Mouse (Mus musculus) left cerebral cortex, postnatal 4 days (tissue): ENCODE data around the gene C2cd4c. TPM values are rescaled to one million over a fixed set of nuclear protein-coding genes. Genes with fewer than 3 reads are reported as not detected.

Experiments used
- DNase-seq: peaks from one replicate; pipeline ENCODE4 v3.0.0-alpha.2; 2022
- intact Hi-C: fragments of 180-260 bp; cut with DNase I; formaldehyde crosslinking; loops from one replicate; pipeline ENCODE4 v1.15.1; 2025
- total RNA-seq, 2 experiments: library from RNA; stranded (reverse); gene quantifications; 2 replicates each; pipeline ENCODE4 v1.2.3; 2021

The C2cd4c gene
- 10 to 100 TPM; 20.7 to 24.4 TPM for total RNA-seq

DNA sequence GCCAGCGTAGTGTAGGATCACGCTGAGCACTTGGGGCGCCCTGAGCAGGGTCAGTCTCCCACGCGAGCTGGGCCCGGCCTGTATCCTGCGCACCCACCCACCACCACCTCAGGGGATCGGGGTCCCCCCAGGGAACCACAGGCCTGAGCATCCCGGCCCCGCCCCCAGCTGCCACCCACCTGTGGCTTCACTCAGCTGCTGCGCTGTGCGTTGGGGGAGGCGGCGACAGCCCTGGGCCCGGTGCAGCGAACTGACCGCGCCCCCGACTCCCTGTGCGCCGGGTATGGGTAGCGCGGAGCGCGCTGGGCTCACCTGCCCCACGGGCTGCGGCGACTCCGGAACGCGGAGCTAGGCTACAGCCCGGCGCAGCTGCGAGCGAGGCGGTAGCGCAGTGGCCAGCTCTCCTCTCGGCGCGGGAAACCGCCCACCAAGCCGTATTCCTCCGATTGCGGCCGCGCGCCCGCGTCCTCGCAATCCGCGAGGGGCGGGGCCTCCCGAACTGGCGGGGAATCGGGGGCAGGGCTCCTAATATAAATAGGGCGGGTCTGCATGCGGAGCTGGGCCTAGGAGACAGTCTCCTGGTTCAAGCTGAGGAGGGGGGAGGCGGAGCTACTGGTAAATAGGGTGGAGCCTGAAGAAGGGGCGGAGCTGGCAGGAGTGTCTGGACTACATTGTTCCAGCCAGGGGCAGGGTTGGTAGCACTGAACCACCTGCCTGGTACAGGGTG is at the start of gene C2cd4c:
Gene C2cd4c (minus strand): TSS at position 448 of the 727 bp plus-strand sequence.
- intact Hi-C loops = no loop called here
- DNase-seq = peak; percentile 79

DNA sequence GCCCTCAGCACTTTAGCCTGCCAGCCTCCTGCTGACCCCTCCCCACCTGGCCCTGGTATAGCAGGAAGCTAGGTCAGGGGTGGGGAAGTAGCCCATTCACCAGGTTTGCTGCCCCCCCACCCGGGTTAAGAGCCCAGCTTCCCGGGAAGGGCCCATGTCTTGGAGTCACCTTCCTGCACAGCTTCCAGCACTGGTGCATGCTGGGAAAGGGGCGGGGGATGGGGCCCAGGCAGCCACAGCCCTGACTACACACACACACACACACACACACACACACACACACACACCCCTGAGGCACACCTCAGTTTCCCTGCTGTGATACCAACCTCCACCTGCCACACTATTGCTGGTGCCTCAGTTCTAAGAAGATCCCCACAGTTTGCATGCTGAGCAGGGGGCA is 48.0 kb upstream of the C2cd4c start:
- intact Hi-C loops = loop anchor here (10.0 kb wide), 1 partner anchor 907 kb away; the partner anchor contains the start of gene Ccdc105
- no peak for DNase-seq

DNA sequence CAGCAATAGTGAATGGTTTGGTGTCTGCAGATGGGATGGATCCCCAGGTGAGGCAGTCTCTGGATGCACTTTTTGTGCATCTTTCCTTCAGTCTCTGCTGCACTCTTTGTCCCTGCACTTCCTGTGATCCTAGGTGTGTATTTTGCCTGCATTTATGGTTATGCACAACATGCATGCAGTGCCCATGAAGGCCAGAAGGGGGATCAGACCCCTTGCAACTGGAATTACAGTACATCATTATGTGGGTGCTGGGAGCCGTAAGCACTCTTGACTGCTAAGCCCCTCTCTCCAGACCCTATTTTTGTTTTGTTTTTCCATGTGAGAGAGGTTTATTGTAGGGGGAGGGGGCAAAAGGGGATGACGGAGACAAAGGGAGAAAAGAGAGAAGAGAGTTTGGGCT is 46.5 kb upstream of the C2cd4c start:
- intact Hi-C loops = loop anchor here (10.0 kb wide), 1 partner anchor 905 kb away; the partner anchor contains the start of gene Ccdc105
- DNase-seq = no peak

DNA sequence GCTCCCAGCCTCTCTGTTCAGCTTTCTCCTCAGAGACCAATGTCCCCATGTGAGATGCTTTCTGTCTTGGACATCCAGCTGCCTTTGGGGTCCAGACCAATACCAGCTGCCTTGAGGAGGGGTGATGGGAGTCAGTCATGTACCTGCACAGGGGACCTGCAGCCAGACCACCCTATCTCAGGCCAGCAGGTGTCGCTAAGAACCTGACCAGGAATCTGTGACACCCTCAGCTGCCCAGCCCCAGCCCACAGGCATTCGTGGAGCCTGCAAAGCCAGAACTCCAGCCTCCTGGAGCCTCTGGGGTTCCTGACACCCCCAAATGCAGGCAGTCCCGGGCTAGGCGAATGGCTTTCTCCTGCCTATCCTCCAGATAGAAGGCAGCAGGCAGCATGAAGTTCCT is 45.0 kb upstream of the C2cd4c start:
- no peak for DNase-seq
- intact Hi-C loops = no loop called here

DNA sequence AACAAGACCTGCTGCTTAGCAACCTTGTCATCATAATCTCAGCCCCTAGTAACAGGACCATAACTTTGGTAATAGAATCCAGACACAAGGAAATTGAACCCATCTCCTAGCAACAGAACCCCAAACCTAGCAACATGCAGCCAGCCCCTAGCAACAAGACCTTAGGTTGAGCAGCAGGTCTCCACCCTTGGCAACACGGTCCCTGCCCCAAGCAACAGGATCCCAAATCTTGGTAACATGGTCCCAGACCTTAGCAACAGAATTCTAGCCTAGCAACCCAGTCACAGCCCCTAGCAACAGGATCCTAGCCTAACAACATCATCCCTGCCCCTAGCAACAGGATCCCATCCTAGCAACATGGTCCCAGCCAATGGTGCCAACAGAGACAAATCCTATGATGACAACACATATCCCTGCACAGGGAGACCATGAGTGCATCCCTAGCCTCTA is 41.1 kb upstream of the C2cd4c start:
- intact Hi-C loops = no loop called here
- no peak for DNase-seq

DNA sequence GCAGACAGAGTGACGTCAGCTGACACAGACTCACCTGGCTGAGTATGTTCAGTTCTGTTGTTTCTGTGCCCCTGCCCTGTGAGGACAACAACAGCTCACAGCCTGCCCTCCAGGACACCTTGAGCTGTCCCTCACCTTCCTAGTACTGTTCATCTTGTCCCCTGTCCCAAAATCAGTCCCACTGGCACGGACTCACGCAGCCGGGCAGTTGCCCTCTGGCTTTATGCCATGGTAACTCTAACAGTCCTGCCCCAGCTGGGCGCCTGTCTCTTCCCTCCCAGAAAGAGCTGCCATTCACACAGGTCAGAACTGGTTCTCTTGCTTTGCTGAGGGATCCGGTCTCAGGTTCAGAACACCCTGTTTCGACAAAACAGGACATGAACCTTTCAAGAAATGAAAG is 39.0 kb upstream of the C2cd4c start:
- intact Hi-C loops = no loop called here
- no peak for DNase-seq

DNA sequence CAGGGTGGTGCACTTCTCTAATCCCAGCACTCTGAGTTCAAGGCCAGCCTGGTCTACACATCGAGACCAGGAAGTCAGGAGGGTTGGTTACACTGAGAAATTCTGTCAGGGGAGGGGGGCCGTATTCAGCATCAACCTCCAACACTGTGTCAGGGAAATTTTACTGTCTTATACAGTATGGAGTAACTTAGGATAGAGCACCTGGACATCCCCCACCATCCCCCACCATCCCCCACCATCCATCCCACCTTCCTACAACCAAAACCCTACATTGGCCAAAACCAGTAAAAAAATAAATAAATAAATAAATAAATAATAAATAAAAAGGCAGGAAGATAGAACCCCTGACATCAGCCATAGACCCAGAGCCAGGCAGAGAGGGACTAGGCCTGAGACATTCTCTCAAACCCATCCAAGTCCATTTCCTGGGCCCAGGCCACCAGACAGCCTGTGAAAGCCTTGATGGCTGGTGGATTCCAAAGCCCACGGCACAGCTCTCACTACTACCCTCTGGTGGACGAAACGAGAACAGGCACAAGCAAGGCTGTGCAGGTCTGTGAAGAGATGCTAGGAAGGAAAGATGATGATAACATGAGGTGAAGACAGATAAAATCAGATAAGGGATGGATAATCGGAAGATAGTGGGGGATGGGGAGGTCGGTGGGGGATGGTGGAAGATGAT is 35.4 kb upstream of the C2cd4c start:
- peak; percentile 86 for DNase-seq
- intact Hi-C loops = loop anchor here (5.0 kb wide), 1 partner anchor 52 kb away; no protein-coding TSS in a partner anchor

DNA sequence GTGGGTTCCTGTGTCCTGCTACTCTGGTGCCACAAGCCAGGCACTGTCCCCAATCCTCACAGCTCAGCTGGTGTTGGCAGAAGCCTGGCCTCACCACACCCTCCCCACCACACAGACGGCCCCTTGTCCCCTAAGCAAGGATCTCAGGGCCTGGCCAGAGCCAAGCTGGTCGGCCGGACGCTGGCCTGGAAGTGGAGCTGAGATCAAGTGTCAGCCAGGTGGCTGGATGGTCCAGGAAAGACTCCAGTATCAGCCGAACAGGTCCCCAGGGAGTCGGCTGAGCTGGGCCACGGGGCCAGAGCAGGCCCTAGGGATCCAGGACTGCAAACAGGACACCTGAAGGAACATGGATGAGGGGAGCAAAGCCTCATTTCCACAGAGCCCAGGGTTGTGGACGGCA is 31.9 kb upstream of the C2cd4c start, which contains the start of gene Odf3l2:
Gene Odf3l2 (minus strand): TSS at position 28 of the 400 bp plus-strand sequence.
- intact Hi-C loops = loop anchor here (5.0 kb wide), 1 partner anchor 48 kb away; no protein-coding TSS in a partner anchor
- DNase-seq = no peak

DNA sequence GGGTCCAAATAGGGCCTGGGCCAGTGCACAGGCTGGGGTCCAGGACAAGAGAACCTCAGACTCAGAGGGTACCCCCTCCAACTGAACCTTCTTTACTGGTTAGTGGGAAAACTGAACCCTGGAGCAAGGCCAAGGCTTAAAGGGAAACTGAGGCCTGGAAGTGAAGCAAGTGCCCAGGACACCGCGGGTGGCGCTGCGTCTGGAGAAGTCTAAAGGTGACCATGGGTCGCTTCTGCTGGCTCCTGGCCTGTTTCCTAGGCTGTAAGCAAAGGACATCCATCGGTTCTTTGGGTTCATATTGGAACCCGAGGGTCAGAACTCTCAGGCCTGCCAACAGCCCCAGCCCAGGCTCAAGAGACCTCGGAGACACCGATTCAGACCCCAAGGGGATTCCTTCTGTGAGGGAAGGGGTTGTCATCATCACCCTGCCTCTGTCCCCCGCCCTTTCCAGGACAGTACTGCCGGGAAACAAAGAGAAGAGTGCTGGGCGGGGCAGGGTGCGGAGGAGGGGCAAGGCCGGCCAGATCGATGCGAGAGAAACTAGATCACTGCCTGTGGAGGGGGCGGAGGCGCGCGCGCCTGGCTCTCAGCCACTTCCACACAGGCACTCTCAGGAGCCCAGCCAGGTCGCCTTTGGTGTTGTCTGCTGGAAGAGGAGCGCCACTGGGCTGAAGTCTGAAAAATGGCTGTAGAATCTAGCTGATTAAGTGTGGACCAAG is 24.8 kb upstream of the C2cd4c start:
- intact Hi-C loops = no loop called here
- peak; percentile 84 for DNase-seq

DNA sequence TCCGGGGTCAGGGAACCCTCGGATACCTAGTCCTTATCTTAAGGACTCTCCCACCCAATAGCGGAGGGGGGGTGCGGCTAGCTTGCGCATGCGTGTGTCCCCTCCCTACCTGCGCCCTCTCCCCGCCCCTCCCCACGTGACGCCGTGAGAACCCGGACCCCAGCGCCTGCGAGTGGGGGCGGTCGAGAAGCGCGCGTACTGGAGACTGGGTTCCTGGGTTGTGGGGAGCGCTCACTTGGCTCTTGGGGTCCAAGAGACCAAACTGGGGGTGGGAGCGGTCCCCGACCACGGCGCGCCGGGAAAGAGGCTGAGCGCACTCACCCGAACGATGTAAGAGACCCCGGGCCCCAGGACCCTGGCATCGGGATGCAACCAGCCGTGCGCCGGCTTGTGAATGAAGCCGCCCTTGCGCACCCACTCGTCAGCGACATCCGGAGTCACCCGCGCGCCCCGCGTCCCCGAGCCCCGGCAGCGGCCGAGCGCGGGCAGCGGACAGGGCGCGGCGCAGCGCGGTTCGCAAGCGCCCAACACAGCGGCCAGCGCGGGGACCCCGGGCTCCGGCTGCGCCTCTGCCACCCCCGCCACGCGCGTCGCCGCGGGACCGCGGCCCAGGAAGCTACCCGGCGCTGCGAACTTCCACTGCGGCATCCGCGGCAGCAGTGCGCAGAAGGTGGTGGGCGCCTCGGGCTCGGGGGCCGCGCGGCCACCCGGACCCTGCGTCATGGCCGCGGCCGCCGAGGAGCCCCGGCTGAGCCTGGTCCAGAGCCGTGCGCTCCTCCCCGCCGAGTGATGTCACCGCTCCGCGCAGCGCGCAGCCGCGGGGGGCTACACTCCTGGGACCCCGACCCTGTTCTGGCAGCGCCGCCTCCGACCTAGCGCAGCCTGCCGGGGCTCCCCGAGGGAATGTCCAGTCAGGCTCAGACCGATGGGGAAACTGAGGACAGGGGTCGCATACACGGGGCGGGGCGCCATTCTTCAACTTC is 23.6 kb upstream of the C2cd4c start, which contains the start of gene Shc2:
Gene Shc2 (minus strand): TSS at position 791 of the 983 bp plus-strand sequence.
- peak; percentile 90 for DNase-seq
- intact Hi-C loops = no loop called here

DNA sequence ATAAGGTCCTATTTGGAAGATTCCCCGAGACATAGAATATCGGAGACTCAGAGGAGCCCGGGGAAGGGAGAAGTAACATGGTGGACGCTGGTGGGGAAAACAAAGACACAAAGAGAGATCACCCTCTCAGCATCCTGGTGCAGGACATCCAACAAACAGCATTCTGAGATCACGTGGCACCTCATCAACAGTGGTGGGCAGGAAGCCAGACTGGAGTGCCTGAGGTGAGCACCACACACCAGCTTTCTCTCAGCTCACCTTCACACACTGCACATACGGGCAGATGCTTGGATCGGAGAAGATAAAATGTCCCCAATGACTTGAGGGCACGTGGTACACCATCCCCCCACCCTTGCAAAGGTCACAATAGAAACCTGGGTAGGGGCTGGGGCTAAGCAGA is 22.5 kb upstream of the C2cd4c start:
- intact Hi-C loops = no loop called here
- DNase-seq = no peak

DNA sequence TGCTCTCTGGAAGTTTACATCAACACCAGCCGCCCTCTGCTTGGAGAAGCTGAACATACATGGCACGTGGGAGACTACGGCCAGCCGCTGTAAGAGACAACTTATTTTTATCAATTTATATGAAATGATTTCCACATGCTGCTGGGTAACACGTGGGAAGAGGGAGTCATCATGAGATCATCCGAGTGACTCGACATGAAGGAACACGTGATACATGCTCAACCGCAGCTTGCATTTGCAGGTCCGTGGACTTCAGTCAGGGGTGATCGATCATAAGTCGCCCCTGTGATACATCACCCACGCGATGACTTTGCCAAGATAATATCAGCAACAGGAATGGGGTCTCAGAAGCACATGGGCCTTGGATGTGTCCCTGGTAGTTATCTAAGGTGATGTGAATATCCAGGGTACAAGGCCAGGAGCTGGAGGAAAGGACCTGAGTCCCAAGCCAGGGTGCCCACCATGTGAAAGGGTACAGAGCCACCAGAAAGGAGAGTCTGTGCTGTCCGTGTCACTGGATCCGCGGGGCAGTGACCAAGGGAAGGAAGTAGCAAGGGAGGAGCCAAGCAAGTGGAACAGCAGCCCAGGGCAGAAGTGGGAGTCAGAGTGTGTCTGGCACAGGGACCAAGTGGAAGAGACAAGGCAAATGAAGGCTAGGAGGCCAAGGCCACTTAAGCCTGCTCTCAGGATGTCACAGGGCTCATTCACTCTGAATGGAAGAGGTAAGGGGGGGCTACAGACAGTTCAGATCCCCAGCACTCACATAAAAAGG is 19.4 kb upstream of the C2cd4c start:
- DNase-seq = no peak
- intact Hi-C loops = no loop called here

DNA sequence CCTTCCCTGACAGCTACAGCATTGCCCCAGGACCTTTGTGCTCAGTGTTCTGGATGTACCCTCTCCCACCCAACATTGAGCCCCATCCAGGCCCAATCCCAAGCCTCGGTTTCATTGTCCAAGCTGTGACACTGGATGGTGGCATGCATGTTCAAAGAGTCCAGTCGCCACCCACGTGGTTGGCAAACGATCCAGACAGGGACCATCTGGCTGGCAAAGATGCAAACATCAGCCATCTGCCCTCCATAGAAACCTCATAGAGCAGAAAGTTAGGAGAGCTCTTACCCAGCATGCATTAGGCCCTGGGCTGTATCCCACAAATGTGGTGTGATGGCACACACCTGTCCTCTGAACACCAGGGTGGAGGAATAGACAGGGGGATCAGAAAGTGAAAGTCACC is 17.6 kb upstream of the C2cd4c start:
- intact Hi-C loops = no loop called here
- DNase-seq = peak; percentile 91

DNA sequence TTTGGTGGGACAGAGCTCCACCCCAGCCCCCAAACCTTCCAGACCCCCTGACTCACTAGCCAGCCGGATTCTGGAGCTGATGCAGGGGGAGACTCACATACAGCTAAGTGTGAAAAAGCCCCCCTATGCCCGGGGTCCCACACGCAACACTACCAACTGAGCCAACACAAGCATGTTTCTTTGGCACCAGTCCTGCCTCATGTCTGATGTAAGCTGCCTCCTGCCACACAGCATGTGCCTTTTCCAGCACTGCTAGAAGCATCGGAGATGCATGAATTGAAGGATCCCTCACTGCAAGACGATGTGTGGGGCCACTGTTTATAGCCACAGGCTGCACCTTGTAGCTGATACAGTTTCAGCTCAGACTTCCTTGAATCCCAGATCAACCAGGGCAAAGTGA is 14.6 kb upstream of the C2cd4c start:
- intact Hi-C loops = no loop called here
- peak; percentile 53 for DNase-seq

DNA sequence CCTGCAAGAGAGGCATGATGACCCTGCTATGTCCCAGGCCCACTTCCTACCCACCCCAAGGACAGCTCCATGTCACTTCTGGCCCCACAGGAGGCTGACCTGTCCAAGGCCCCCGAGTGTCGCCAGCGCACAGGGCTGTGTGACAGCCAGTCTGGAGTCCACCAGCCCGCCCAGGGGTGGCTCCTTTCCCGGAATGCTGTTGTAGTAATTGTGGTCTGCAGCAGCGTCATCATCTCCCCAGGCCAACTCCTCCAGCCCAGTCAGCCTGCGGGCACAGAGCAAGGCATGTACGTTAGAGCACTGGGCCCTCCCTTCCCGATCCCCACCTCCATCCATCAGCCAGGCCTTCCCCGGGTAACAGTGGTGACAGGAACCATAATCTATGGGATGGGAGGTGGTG is 12.3 kb upstream of the C2cd4c start:
- intact Hi-C loops = no loop called here
- no peak for DNase-seq

DNA sequence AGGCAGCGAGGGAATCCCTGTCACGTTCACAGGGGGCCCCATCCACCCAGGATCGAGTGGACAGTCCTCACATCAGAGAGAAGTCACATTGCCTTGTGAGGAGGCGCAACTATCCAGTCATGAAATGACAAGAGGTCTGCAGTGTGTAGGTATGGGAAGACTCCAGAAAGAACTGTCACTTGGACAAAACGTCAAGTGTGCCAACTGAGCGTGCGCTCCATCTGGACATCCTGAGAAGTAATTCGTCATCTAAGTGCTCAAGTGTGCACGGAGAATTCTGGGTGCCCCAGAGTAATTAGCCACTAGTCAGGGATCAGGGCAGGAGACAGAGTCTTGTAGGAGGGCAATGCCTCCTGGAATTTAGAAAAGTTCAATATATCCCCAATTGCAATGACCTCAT is 11.6 kb upstream of the C2cd4c start:
- peak; percentile 51 for DNase-seq
- intact Hi-C loops = no loop called here

DNA sequence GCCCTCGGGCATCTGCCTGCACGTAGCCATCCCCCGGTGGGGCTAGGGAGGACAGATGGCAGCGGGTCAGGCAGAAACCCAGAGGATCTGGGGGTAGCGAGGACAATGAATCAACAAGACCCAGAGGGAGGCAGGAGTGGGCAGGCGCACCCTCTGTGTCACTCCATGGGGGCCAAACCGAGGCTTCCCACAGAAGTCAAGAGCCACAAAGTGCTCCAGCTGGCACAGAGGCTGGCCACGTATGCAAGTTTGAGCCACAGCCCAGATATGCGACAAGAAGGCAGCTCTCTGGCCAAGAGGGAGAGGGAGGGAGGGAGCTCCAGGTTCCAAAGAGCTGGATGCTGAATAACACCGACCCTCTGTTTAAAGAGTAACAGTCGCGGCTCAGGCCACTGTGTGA is 10.1 kb upstream of the C2cd4c start:
- intact Hi-C loops = no loop called here

DNA sequence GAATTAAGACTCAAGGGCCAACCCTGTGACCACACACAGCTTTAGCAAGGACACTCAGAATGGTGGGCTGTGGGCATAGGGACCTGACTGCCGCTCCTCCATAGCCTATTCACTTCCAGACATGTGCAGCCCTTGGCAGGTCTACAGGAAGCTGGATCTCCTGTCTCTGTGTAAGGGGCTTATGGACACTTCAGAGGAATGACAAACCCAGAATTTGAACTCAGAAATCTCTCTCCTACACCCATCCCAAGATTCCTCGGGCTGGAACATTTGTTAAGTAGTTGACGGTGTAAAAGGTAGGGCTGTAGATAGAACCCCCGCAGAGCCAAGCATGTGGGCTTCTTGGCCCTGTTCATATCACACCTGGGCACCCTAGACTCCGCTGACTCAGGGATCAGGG is 2.6 kb upstream of the C2cd4c start:
- intact Hi-C loops = no loop called here
- DNase-seq = no peak

More for the DNA sequence above, 10.1 kb upstream of the C2cd4c start:
- peak; percentile 63 for DNase-seq

DNA sequence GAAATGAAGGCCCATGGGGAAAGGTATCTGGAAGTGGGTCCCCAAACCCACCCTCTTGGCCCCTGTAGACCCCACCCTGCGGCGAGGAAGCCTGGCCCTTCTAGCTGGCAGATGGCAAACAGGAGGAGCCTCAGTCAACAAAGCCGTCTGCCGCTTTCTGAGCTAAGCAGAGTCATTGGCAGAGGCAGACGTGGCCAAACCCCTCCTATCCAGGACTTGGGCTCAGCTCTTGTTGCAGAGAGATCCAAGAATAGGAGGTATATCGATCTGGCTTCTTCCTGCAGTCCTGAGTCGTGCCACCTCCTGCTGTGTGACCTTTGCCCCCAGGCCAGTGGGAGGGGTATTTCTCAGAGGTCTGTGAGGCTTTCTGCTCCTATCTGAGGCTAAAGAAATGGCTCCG is 2.0 kb upstream of the C2cd4c start:
- DNase-seq = peak; percentile 88
- intact Hi-C loops = no loop called here
